In the genomic region with DNA sequence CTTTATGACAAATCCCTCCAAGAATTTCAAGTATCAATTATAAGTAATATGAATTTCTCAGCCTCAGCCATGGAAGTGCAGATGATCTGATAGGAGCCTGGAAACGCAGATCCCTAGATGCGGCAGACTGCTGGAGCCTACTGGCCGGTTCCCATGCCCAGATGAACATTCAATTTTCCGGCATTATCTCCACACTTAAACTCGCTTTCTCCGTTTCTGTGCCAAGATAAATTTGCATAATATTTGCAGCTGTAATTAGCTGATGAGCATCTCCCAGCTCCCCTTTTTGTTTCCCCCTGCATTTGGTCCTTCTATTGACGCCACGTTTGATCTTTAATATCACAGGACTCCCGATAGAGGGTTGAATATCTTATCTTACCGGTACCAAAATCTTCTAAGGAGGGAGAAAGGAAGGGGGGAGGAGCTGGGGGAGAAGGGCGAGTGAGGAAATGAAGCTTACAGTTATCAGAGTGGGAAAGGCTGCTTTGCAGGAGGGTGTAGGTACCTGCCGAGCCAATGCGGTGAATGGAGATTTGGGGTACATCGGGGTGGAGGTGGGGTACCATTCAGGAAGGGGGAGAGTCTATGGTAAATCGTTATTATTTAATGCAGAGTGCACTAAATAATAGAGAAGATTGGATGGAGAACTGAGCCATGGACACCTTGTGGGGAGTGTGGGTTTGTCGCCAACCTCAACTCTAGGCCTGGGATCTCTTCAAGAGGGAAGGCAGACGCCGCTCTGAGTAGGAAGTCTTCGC, we compare ENCODE assay signal across 18 mouse cellular contexts. TPM values are rescaled to one million over a fixed set of nuclear protein-coding genes. Genes with fewer than 3 reads are reported as not detected.
DNase-seq lines count a peak whose midpoint lies in the region; ATAC-seq lines count a peak whose summit lies in the region.
"Had no signal": no experiment of that assay in that cellular context is flagged by ENCODE, and none has a peak within 500 bp of the region (broad histone marks: within the 10 kb centered on the region; RNA-seq: fewer than 3 reads in every experiment).

No protein-coding gene starts in this region.

- H3K9me3 ChIP-seq in forebrain, embryonic 10.5 days: no peaks in the 10 kb centered on the region
- H3K9me3 ChIP-seq in forebrain, embryonic 12.5 days: no peaks in the 10 kb centered on the region
- no peaks in the 10 kb centered on the region for H3K9me3 ChIP-seq in kidney, embryonic 15.5 days (replicated peaks)
- no peaks in the 10 kb centered on the region for H3K9me3 ChIP-seq in kidney, embryonic 14.5 days (ENCODE audit: control insufficient read depth, low read length)
- H3K9me3 ChIP-seq: limb, embryonic 10.5 days; liver, embryonic 13.5 days; stomach, embryonic 15.5 days had no signal

- H3K4me1 ChIP-seq in forebrain, embryonic 10.5 days: peaks cover 48% of the 10 kb centered on the region
- H3K4me1 ChIP-seq in forebrain, embryonic 12.5 days: peaks cover 30% of the 10 kb centered on the region
- H3K4me1 ChIP-seq in kidney, embryonic 15.5 days: peaks cover 26% of the 10 kb centered on the region
- H3K4me1 ChIP-seq in kidney, embryonic 14.5 days (ENCODE audit: control insufficient read depth, insufficient read depth, low read length): peaks cover 8% of the 10 kb centered on the region; the same call in 1 of the 2 replicates
- H3K4me1 ChIP-seq: liver, embryonic 13.5 days had no signal

- ATAC-seq in forebrain, embryonic 12.5 days (ENCODE audit: low FRiP score): no peak
- no peak for ATAC-seq in kidney, embryonic 15.5 days (replicated peaks; ENCODE audit: low FRiP score)
- no peak for ATAC-seq in kidney, embryonic 14.5 days (ENCODE audit: low FRiP score, low TSS enrichment)

- no peak overlapping the region for H3K27ac ChIP-seq in forebrain, embryonic 10.5 days
- H3K27ac ChIP-seq in forebrain, embryonic 12.5 days: no peak overlapping the region
- H3K27ac ChIP-seq in kidney, embryonic 15.5 days: no peak overlapping the region
- H3K27ac ChIP-seq in kidney, embryonic 14.5 days (ENCODE audit: low read depth, low read length): no peak overlapping the region
- H3K27ac ChIP-seq: hindbrain, embryonic 14.5 days; limb, embryonic 10.5 days; liver, embryonic 13.5 days; stomach, embryonic 15.5 days had no signal

- H3K27me3 ChIP-seq in forebrain, embryonic 10.5 days (ENCODE audit: poor library complexity, severe bottlenecking): peaks cover 98% of the 10 kb centered on the region
- H3K27me3 ChIP-seq in forebrain, embryonic 12.5 days: peaks cover 96% of the 10 kb centered on the region
- peaks cover 94% of the 10 kb centered on the region for H3K27me3 ChIP-seq in kidney, embryonic 15.5 days
- peaks cover 85% of the 10 kb centered on the region for H3K27me3 ChIP-seq in kidney, embryonic 14.5 days (ENCODE audit: control insufficient read depth, insufficient read depth, low read length)

- H3K4me3 ChIP-seq in forebrain, embryonic 10.5 days: no peak overlapping the region
- H3K4me3 ChIP-seq in forebrain, embryonic 12.5 days (replicated peaks): no peak overlapping the region
- H3K4me3 ChIP-seq in kidney, embryonic 15.5 days (replicated peaks): 0 out of 2 replicates have a peak overlapping the region, but pooled peaks have one; percentile 28
- H3K4me3 ChIP-seq in kidney, embryonic 14.5 days (ENCODE audit: low read length): no peak overlapping the region
- H3K4me3 ChIP-seq: stomach, embryonic 15.5 days had no signal

- DNase-seq in forebrain, embryonic 10.5 days (ENCODE audit: extremely low spot score, low spot score): peak; percentile 16
- DNase-seq in induced T-regulatory cell, adult 2 months (ENCODE audit: low read depth): peak; percentile 32
- DNase-seq in retina, embryonic 14.5 days (ENCODE audit: low spot score): peak; percentile 31
- no peak for DNase-seq in lung, postnatal 14 days
- DNase-seq in urinary bladder, postnatal 14 days (ENCODE audit: low spot score): no peak
- DNase-seq: adrenal gland, postnatal 25 days; kidney, adult 2 months; layer of hippocampus, postnatal 36 days; liver, embryonic 13.5 days; lung, postnatal 10 days; thymus, postnatal 14 days had no signal

- H3K36me3 ChIP-seq in forebrain, embryonic 10.5 days (replicated peaks): no peaks in the 10 kb centered on the region
- H3K36me3 ChIP-seq in forebrain, embryonic 12.5 days (replicated peaks): no peaks in the 10 kb centered on the region
- no peaks in the 10 kb centered on the region for H3K36me3 ChIP-seq in kidney, embryonic 15.5 days
- no peaks in the 10 kb centered on the region for H3K36me3 ChIP-seq in kidney, embryonic 14.5 days (ENCODE audit: control insufficient read depth, insufficient read depth, low read length)
- H3K36me3 ChIP-seq: limb, embryonic 10.5 days; liver, embryonic 13.5 days; stomach, embryonic 15.5 days had no signal

- 2% methylated on average over 19 of the region's 19 CpGs for WGBS in forebrain, embryonic 10.5 days
- under 1% methylated on average over 19 of the region's 19 CpGs for WGBS in forebrain, embryonic 12.5 days
- WGBS in kidney, embryonic 15.5 days: 5% methylated on average over 19 of the region's 19 CpGs
- 3% methylated on average over 19 of the region's 19 CpGs for WGBS in kidney, embryonic 14.5 days

- H3K9ac ChIP-seq in forebrain, embryonic 12.5 days: no peak overlapping the region
- H3K9ac ChIP-seq in kidney, embryonic 15.5 days: no peak overlapping the region
- H3K9ac ChIP-seq in kidney, embryonic 14.5 days (ENCODE audit: low read depth, low read length): no peak overlapping the region
- H3K9ac ChIP-seq: hindbrain, embryonic 14.5 days; liver, embryonic 13.5 days; stomach, embryonic 15.5 days had no signal

- H3K4me2 ChIP-seq in forebrain, embryonic 12.5 days: no peak overlapping the region
- H3K4me2 ChIP-seq in kidney, embryonic 15.5 days: peak overlapping the region; percentile 55; the same call in 1 of the 2 replicates
- no peak overlapping the region for H3K4me2 ChIP-seq in kidney, embryonic 14.5 days (replicated peaks; ENCODE audit: low read depth, low read length)
- H3K4me2 ChIP-seq: liver, embryonic 13.5 days; stomach, embryonic 15.5 days had no signal

RNA-seq across cellular contexts. Expression of a gene that starts 5.2 kb away (rescaled TPM):
- polyA plus RNA-seq in forebrain, embryonic 10.5 days (2016; fragmentation: Nextera tagmentation; extraction: Ambion mirVana): 4.2 and 7.3 TPM in 2 replicates
- polyA plus RNA-seq in forebrain, embryonic 12.5 days (2016; fragmentation: Nextera tagmentation; extraction: Ambion mirVana): 3.2 and 10.9 TPM in 2 replicates
- polyA plus RNA-seq in kidney, embryonic 15.5 days (2015; fragmentation: Nextera tagmentation; extraction: Ambion mirVana): 98.5 and 108 TPM in 2 replicates
- 59.7 and 87.4 TPM in 2 replicates for polyA plus RNA-seq in kidney, embryonic 14.5 days (2014; fragmentation: Nextera tagmentation; extraction: Ambion mirVana)

RNA-seq across cellular contexts. Expression of a gene that starts 5.7 kb away (rescaled TPM):
- 0.54 TPM in 1 of 2 replicates, not detected in the other for polyA plus RNA-seq in forebrain, embryonic 10.5 days (2016; fragmentation: Nextera tagmentation; extraction: Ambion mirVana)
- polyA plus RNA-seq in forebrain, embryonic 12.5 days (2016; fragmentation: Nextera tagmentation; extraction: Ambion mirVana): 0.50 TPM in 1 of 2 replicates, not detected in the other
- polyA plus RNA-seq in kidney, embryonic 15.5 days (2015; fragmentation: Nextera tagmentation; extraction: Ambion mirVana): 4.9 and 6.2 TPM in 2 replicates
- 5.0 and 6.4 TPM in 2 replicates for polyA plus RNA-seq in kidney, embryonic 14.5 days (2014; fragmentation: Nextera tagmentation; extraction: Ambion mirVana)
- polyA plus RNA-seq: large intestine, adult 2 months; liver, embryonic 13.5 days; stomach, embryonic 15.5 days had no signal

RNA-seq across cellular contexts. Expression of a gene that starts 14.0 kb away (rescaled TPM):
- 0.42 and 0.50 TPM in 2 replicates for polyA plus RNA-seq in forebrain, embryonic 10.5 days (2016; fragmentation: Nextera tagmentation; extraction: Ambion mirVana)
- polyA plus RNA-seq in forebrain, embryonic 12.5 days (2016; fragmentation: Nextera tagmentation; extraction: Ambion mirVana): 0.45 TPM in 1 of 2 replicates, not detected in the other
- 2.8 and 3.0 TPM in 2 replicates for polyA plus RNA-seq in kidney, embryonic 15.5 days (2015; fragmentation: Nextera tagmentation; extraction: Ambion mirVana)
- polyA plus RNA-seq in kidney, embryonic 14.5 days (2014; fragmentation: Nextera tagmentation; extraction: Ambion mirVana): 3.7 and 4.4 TPM in 2 replicates
- polyA plus RNA-seq: large intestine, adult 2 months; liver, embryonic 13.5 days; stomach, embryonic 15.5 days had no signal

Comparison
In these comparisons a context has a peak if more than half of its experiments do, and no peak if none do; other contexts are left out.
1. DNase-seq: peak in forebrain, embryonic 10.5 days (single experiment), induced T-regulatory cell, adult 2 months (single experiment) and retina, embryonic 14.5 days (single experiment); none in lung, postnatal 14 days (single experiment) and urinary bladder, postnatal 14 days (single experiment).